Mouse (Mus musculus): ENCODE data around the gene Ccdc141. TPM values are rescaled to one million over a fixed set of nuclear protein-coding genes. Genes with fewer than 3 reads are reported as not detected.
A peak's percentile ranks its signal among the peaks of the same experiment; 100 is the strongest.

The Ccdc141 gene
- polyA plus RNA-seq, 1 experiment from 2014 or later, result 9.1 TPM

DNA sequence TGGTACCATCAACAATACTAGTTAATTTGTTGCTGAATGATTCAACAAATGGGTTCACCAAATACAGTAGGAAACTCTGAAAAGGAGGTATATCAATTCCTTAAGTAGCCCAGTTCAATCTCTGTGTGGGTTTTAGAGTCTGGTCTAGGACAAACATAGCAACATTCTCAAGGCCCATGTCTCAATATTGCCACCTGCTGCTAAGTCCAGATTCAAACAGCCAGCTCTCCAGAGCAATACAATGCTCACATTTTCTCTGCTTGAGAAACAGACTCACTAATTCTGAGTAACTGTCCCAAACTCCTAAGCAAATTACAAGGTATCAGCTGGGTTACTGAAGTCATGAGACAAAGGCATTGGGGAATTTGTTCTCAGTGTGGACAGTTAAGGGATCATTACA is 85.8 kb downstream of the Ccdc141 start:
- no peak overlapping the region for H3K4me2 ChIP-seq
- ATAC-seq (ENCODE audit: low read depth), result no peak
- no peaks in the 10 kb centered on the region for H3K9me3 ChIP-seq
- H3K27me3 ChIP-seq, result no peaks in the 10 kb centered on the region
- H3K27ac ChIP-seq (replicated peaks), result no peak overlapping the region
- no peak overlapping the region for H3K4me3 ChIP-seq
- no peak overlapping the region for H3K9ac ChIP-seq
- H3K4me1 ChIP-seq (replicated peaks), result no peaks in the 10 kb centered on the region
- no peaks in the 10 kb centered on the region for H3K36me3 ChIP-seq

DNA sequence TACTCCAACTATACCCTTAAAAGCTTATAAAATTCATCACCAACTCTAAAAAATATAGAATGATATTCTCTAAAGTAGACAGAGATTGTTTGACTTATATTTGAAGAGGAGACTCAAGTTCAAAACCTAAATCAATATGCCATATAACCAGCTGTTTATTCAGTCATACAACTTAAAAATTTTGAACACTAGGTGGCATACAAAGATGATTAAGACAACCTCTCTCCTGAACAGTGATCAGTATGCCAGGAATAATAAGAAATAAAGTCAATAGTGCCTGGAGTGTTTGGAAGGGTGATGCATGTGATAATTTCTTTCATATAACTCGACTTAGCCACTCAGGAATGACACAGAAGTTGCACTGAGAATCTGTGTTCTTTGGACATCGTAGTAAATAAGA is 89.3 kb downstream of the Ccdc141 start:
- H3K9ac ChIP-seq, result no peak overlapping the region
- no peaks in the 10 kb centered on the region for H3K4me1 ChIP-seq (replicated peaks)
- 79% methylated on average over 2 of the region's 2 CpGs for WGBS
- no peaks in the 10 kb centered on the region for H3K9me3 ChIP-seq
- H3K4me3 ChIP-seq, result no peak overlapping the region
- no peaks in the 10 kb centered on the region for H3K36me3 ChIP-seq
- no peaks in the 10 kb centered on the region for H3K27me3 ChIP-seq
- H3K27ac ChIP-seq (replicated peaks), result no peak overlapping the region
- ATAC-seq (ENCODE audit: low read depth), result no peak
- H3K4me2 ChIP-seq, result no peak overlapping the region

DNA sequence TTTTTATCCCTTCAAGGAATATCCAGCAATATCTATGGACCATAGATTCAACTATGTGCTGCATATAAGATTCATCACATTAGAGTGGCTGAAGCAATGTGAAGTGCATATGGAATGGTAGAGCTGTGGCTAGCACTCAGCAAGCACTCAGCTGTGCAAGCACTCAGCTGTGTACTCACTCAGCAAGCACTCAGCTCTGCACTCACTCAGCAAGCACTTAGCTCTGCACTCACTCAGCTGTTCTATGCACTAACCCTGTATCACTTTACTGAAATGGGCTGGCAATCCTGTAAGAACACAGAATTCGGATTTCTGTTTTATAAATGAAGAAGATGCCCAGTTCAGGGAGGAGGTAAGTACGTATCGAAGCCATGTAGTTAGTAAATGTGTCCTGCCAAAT is 89.8 kb downstream of the Ccdc141 start:
- no peak overlapping the region for H3K27ac ChIP-seq (replicated peaks)
- WGBS, result 90% methylated on average over 3 of the region's 3 CpGs
- H3K9me3 ChIP-seq, result no peaks in the 10 kb centered on the region
- H3K4me1 ChIP-seq (replicated peaks), result no peaks in the 10 kb centered on the region
- H3K36me3 ChIP-seq, result no peaks in the 10 kb centered on the region
- no peak overlapping the region for H3K4me3 ChIP-seq
- no peak overlapping the region for H3K4me2 ChIP-seq
- H3K27me3 ChIP-seq, result no peaks in the 10 kb centered on the region
- no peak for ATAC-seq (ENCODE audit: low read depth)
- H3K9ac ChIP-seq, result no peak overlapping the region

DNA sequence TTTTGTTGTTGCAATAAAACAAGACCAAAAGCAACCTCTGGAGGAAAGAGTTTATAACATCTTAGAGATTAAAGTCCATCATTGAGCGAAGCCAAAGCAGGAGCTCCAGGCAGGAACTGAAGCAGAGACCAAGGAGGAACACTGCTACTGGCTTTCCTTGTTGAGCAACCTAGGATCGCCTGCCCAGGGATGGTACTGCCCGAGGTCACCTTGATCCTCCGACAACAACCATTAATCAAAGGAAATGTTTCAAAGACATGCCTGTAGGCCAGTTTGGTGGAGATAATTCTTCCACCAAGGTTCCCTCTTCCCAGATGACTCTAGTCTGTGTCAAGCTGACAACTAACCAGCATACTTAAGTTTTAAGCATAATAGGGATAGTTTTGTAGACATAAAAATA is 91.7 kb downstream of the Ccdc141 start:
- Histone ChIP-seq H3K9me3 (no peaks in the 10 kb centered on the region), H3K27me3 (no peaks in the 10 kb centered on the region), H3K4me2 (no peak overlapping the region), H3K4me1 (replicated peaks) (no peaks in the 10 kb centered on the region), H3K9ac (no peak overlapping the region), H3K27ac (replicated peaks) (no peak overlapping the region), H3K4me3 (no peak overlapping the region), H3K36me3 (no peaks in the 10 kb centered on the region)
- 90% methylated on average over 4 of the region's 4 CpGs for WGBS
- ATAC-seq (ENCODE audit: low read depth), result no peak

DNA sequence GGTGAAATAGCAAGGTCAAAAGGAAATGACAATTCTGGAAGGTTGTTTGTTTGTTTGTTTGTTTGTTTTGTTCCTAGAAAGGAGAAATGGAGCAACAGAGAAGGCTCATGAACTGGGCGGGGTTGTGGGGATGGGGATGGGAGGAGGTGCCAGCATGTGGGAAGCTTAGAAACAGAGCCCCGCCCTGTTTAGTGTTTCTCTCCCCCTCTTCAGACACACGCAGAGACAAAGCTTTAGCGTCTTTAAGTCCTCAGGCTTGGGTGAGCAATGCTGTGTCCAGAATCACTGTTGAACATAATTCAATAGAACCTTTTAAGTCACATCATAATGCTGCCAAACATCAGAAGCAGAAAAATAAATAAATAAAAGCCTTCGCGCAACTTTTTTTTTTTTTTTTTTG is 96.1 kb downstream of the Ccdc141 start:
- no peak overlapping the region for H3K4me3 ChIP-seq
- no peak overlapping the region for H3K27ac ChIP-seq (replicated peaks)
- H3K9ac ChIP-seq, result no peak overlapping the region
- no peaks in the 10 kb centered on the region for H3K4me1 ChIP-seq (replicated peaks)
- no peak for ATAC-seq (ENCODE audit: low read depth)
- WGBS, result 52% methylated on average over 6 of the region's 6 CpGs
- H3K36me3 ChIP-seq, result no peaks in the 10 kb centered on the region
- no peaks in the 10 kb centered on the region for H3K9me3 ChIP-seq
- H3K4me2 ChIP-seq, result no peak overlapping the region
- no peaks in the 10 kb centered on the region for H3K27me3 ChIP-seq

DNA sequence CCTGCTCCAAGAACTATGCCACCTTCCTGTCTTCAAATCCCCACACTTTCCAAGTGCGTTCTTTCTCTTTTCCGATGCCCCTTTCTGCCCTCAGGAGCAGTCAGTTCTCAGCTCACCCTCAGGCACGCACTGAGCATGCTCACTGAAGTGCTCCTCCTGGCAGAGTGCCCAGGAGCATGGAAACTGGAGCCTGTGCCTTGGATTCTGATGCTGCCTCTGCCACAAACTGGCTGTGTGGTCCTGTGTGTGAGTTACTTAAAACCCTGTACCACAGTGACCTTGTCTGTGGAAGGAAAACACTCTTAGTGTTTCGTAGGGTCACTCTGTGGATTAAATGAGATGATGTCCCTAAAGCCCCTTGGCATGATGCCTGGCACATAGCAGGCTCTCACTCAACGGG is 96.5 kb downstream of the Ccdc141 start:
- 73% methylated on average over 5 of the region's 5 CpGs for WGBS

DNA sequence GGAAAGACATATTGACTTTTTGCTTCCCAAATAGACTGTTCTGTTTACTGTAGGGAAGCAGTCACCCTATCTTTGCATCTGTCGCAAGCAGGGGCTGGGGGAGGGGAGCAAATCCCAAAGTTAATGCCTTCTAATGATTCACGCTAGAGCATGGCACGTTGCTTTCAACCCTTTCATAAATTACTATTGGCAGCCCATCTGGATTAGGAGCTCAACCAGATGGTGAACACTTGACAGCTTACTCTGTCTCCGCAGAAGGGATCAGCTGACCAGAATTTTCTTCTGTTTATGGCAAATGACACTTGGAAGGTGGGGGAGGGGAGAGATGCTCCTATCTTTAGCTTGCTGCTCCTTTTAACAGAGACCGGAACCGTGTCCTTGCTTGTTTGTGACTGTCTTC is 105.1 kb downstream of the Ccdc141 start:
- H3K4me3 ChIP-seq, result no peak overlapping the region
- no peak overlapping the region for H3K9ac ChIP-seq
- H3K27ac ChIP-seq (replicated peaks), result peak overlapping the region; percentile 57; the same call in 1 of the 2 replicates
- H3K4me1 ChIP-seq (replicated peaks), result peaks cover 14% of the 10 kb centered on the region
- ATAC-seq (ENCODE audit: low read depth), result peak; percentile 71
- H3K36me3 ChIP-seq, result no peaks in the 10 kb centered on the region
- H3K9me3 ChIP-seq, result no peaks in the 10 kb centered on the region
- no peak overlapping the region for H3K4me2 ChIP-seq
- no peaks in the 10 kb centered on the region for H3K27me3 ChIP-seq
- WGBS, result 23% methylated on average over 6 of the region's 6 CpGs

More for the DNA sequence above, 96.5 kb downstream of the Ccdc141 start:
- no peak for ATAC-seq (ENCODE audit: low read depth)
- no peaks in the 10 kb centered on the region for H3K27me3 ChIP-seq
- H3K9me3 ChIP-seq, result no peaks in the 10 kb centered on the region
- no peak overlapping the region for H3K4me2 ChIP-seq
- H3K27ac ChIP-seq (replicated peaks), result no peak overlapping the region
- no peak overlapping the region for H3K4me3 ChIP-seq
- H3K36me3 ChIP-seq, result no peaks in the 10 kb centered on the region
- no peaks in the 10 kb centered on the region for H3K4me1 ChIP-seq (replicated peaks)
- H3K9ac ChIP-seq, result no peak overlapping the region

DNA sequence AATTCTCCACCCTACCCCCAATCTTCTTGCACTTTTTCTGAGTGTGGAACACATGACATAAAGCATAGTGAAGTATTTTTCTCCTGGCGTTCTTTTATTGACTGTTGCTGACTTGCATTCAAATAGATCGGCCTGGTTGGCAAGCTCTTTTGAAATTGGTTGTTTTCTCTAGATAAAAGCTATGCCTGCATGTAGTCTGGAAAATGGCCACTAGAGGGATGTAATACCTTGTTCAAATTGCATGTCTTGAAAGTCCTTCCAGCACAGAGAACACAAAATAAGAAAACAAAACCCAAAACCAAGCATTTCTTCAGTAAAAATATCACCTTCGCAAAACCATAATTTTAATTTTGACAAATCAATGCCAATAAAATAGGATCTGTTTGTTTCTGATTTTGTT is 108.6 kb downstream of the Ccdc141 start:
- H3K4me1 ChIP-seq (replicated peaks), result peaks cover 30% of the 10 kb centered on the region
- no peak overlapping the region for H3K4me3 ChIP-seq
- no peaks in the 10 kb centered on the region for H3K27me3 ChIP-seq
- H3K36me3 ChIP-seq, result no peaks in the 10 kb centered on the region
- H3K9ac ChIP-seq, result no peak overlapping the region
- 42% methylated on average over 3 of the region's 3 CpGs for WGBS
- no peak overlapping the region for H3K27ac ChIP-seq (replicated peaks)
- H3K9me3 ChIP-seq, result no peaks in the 10 kb centered on the region
- ATAC-seq (ENCODE audit: low read depth), result no peak
- H3K4me2 ChIP-seq, result no peak overlapping the region

DNA sequence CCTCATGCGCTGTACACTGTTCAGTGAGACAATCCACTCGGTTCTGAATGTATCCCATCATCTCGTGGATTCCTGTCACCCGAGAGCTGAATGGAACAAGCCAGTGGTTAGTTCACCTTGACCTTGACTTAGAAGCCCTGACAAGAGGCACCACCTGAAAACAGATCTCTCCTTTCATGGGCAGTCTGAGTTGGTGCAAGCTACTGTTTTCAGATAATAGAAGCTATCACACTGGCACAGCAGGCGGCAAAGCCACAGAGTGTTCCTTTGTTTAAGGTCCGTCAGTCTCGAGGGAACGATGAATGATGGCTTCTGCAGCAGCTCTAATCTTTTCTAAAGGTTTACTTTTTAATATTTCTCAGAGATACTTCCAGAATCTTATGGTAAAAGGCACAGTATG is 110.8 kb downstream of the Ccdc141 start:
- Histone ChIP-seq H3K36me3 (no peaks in the 10 kb centered on the region), H3K9ac (no peak overlapping the region), H3K27me3 (no peaks in the 10 kb centered on the region), H3K27ac (replicated peaks) (no peak overlapping the region; the same call in 1 of the 2 replicates), H3K4me2 (no peak overlapping the region), H3K4me1 (replicated peaks) (peaks cover 37% of the 10 kb centered on the region), H3K9me3 (no peaks in the 10 kb centered on the region), H3K4me3 (no peak overlapping the region)
- 24% methylated on average over 8 of the region's 8 CpGs for WGBS
- no peak for ATAC-seq (ENCODE audit: low read depth)

DNA sequence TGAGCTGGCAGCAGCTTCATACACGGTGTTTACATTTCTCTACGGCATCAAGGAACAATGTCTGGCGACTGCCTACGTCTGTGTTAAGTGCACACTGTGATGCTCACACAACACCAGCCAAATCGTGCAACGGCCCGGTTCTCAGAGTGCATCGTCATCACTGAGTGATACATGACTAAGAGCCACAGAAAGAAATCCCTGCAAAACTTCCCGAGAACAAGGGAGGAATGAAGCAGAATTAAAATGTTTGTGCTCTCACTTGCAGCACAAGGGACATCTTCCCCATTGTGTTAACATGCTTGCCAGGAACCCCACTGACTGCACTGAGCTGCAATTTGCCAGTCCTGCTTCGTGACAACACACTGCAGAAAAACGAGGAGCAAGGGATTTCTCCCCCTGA is 114.1 kb downstream of the Ccdc141 start:
- no peak overlapping the region for H3K4me3 ChIP-seq
- WGBS, result 33% methylated on average over 11 of the region's 11 CpGs
- H3K27ac ChIP-seq (replicated peaks), result peak overlapping the region; percentile 46; the same call in 1 of the 2 replicates
- no peaks in the 10 kb centered on the region for H3K9me3 ChIP-seq
- no peak; the same call in 1 of the 2 replicates for ATAC-seq (ENCODE audit: low read depth)
- no peaks in the 10 kb centered on the region for H3K36me3 ChIP-seq
- no peaks in the 10 kb centered on the region for H3K27me3 ChIP-seq
- H3K9ac ChIP-seq, result no peak overlapping the region
- H3K4me2 ChIP-seq, result peak overlapping the region; percentile 34
- peaks cover 32% of the 10 kb centered on the region for H3K4me1 ChIP-seq (replicated peaks)

DNA sequence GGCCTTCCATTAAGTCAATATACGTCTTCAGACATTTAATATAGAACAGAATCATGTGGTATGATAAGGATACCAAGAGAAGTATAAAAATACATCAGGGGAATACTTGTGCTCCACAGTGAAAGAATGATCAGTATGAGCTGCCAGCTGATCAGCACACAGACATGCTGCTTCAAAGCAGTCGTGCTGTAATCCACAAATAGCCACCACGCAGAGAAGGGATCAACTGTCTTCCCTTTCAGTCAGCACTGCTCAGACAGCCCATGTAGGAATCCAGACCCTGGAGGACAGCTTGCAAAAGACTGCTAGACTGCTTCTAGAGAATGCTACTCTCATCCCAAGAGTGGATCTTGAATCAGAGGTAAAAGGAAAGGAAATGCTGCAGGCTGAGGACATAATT is 127.5 kb downstream of the Ccdc141 start:
- Histone ChIP-seq H3K4me3 (no peak overlapping the region), H3K4me1 (replicated peaks) (no peaks in the 10 kb centered on the region), H3K9me3 (no peaks in the 10 kb centered on the region), H3K4me2 (no peak overlapping the region), H3K27me3 (no peaks in the 10 kb centered on the region), H3K9ac (no peak overlapping the region), H3K27ac (replicated peaks) (no peak overlapping the region), H3K36me3 (no peaks in the 10 kb centered on the region)
- WGBS, result 82% methylated on average over 3 of the region's 3 CpGs
- no peak for ATAC-seq (ENCODE audit: low read depth)

DNA sequence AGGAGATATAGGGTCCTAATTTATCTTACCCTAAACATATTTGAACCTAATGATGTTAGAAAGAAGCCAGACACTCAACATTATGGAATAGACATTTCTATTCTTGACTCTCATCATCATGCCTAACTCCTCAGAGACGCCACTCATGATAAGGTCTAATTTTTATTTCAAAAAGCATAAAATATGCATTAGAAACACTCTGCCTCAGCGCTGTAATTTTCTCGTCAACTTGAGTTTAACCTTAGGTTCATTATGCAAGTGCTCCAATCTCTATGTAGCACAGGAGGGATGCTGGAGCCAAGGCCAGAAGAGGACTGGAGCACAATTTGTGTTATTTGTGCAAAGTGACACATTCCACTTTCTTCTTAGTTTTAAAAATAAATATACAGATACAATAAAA is 130.8 kb downstream of the Ccdc141 start:
- Histone ChIP-seq H3K27me3 (no peaks in the 10 kb centered on the region), H3K9me3 (no peaks in the 10 kb centered on the region), H3K36me3 (no peaks in the 10 kb centered on the region), H3K9ac (no peak overlapping the region), H3K4me3 (no peak overlapping the region), H3K27ac (replicated peaks) (no peak overlapping the region), H3K4me2 (no peak overlapping the region), H3K4me1 (replicated peaks) (no peaks in the 10 kb centered on the region)
- 85% methylated on average over 3 of the region's 3 CpGs for WGBS
- no peak for ATAC-seq (ENCODE audit: low read depth)

DNA sequence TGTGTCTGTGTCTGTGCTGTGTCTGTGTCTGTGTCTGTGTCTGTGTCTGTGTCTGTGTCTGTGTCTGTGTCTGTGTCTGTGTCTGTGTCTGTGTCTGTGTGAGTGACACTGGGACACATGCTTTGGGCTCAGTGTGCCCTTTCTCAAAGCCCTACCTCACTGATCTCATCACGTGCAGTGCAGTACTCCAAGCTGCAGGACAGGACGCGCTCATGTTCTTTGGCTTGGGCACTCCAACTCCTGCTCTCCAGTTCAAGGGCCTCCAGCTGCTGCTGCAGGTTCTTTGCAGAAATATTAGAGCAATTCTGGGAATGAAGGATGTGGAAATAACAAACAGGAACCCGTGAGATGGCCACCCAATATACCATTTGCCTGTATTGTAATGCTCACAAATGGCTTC is 131.2 kb downstream of the Ccdc141 start:
- Histone ChIP-seq H3K27me3 (no peaks in the 10 kb centered on the region), H3K27ac (replicated peaks) (no peak overlapping the region), H3K4me2 (no peak overlapping the region), H3K9me3 (no peaks in the 10 kb centered on the region), H3K36me3 (no peaks in the 10 kb centered on the region), H3K4me1 (replicated peaks) (no peaks in the 10 kb centered on the region), H3K9ac (no peak overlapping the region), H3K4me3 (no peak overlapping the region)
- 93% methylated on average over 4 of the region's 4 CpGs for WGBS
- no peak for ATAC-seq (ENCODE audit: low read depth)

Measured in neural tube, embryonic 13.5 days (tissue).